Mouse (Mus musculus) heart, postnatal 14 days (tissue): ENCODE results near the gene Odaph. TPM values are rescaled to one million over a fixed set of nuclear protein-coding genes. Genes with fewer than 3 reads are reported as not detected.

Source experiments
- DNase-seq, 2 experiments: peaks; one replicate each; pipeline ENCODE4 v3.0.0; 2021 to 2022
- intact Hi-C: fragments of 180-260 bp; cut with DNase I; formaldehyde crosslinking; loops from one replicate; pipeline ENCODE4 v1.15.1; 2025
- total RNA-seq, 2 experiments: library from RNA; stranded (reverse); gene quantifications; 2 replicates each; pipeline ENCODE4 v1.2.3; 2021

Gene Odaph
- total RNA-seq, 2 experiments from 2014 or later, result not detected

- intact Hi-C loops, result no loop called here
- no peak for DNase-seq
Measured at GRCm38 (mm10) chr5:91985721-91986120, 1.6 kb upstream of the Odaph start.

GRCm38 (mm10) chr5:91987799-91988198 is 524 bp downstream of the Odaph start:
- intact Hi-C loops, result no loop called here
- DNase-seq, result no peak

GRCm38 (mm10) chr5:91989261-91989660 is 2.0 kb downstream of the Odaph start:
- intact Hi-C loops, result no loop called here
- no peak for DNase-seq

- intact Hi-C loops, result no loop called here
- DNase-seq, result no peak
Measured at GRCm38 (mm10) chr5:91991191-91991937, 4.1 kb downstream of the Odaph start.

- DNase-seq, result no peak
- intact Hi-C loops, result no loop called here
Measured at GRCm38 (mm10) chr5:91993061-91993460, 5.8 kb downstream of the Odaph start.

GRCm38 (mm10) chr5:91994546-91994945 is 7.3 kb downstream of the Odaph start:
- peak; percentile 6 to 10 for DNase-seq
- intact Hi-C loops, result no loop called here

GRCm38 (mm10) chr5:92000770-92001169 is 13.5 kb downstream of the Odaph start:
- intact Hi-C loops, result no loop called here
- DNase-seq, result peak in 1 of 2 experiments; percentile 5

- DNase-seq, result peak; percentile 7 to 31
- intact Hi-C loops, result loop anchor here (2.0 kb wide), 1 partner anchor 538 kb away; no protein-coding TSS in a partner anchor
Measured at GRCm38 (mm10) chr5:92003011-92003410, 15.7 kb downstream of the Odaph start.

GRCm38 (mm10) chr5:92009827-92010226 is 22.6 kb downstream of the Odaph start:
- intact Hi-C loops, result no loop called here
- no peak for DNase-seq

- intact Hi-C loops, result no loop called here
- no peak for DNase-seq
Measured at GRCm38 (mm10) chr5:92011756-92012155, 24.5 kb downstream of the Odaph start.

GRCm38 (mm10) chr5:92019960-92020359 is 32.7 kb downstream of the Odaph start:
- DNase-seq, result no peak
- intact Hi-C loops, result no loop called here

GRCm38 (mm10) chr5:92042377-92043348 is 55.4 kb downstream of the Odaph start:
- intact Hi-C loops, result loop anchor here (5.0 kb wide), 1 partner anchor 80 kb away; the partner anchor contains the start of gene Rchy1
- peak; percentile 91 for DNase-seq

- no peak for DNase-seq
- intact Hi-C loops, result loop anchor here (5.0 kb wide), 1 partner anchor 81 kb away; the partner anchor contains the start of gene Rchy1
Measured at GRCm38 (mm10) chr5:92043783-92044182, 56.5 kb downstream of the Odaph start, which contains the start of gene Cdkl2. Gene Cdkl2 (minus strand): TSS chr5:92043883.

Other genes starting within 250 kb of the Odaph start
- gene Rchy1, start 24.4 kb upstream of the Odaph start, total RNA-seq, result 10 to 100 TPM; 32.3 to 35.0 TPM
- 1 to 10 TPM; 3.6 to 3.8 TPM for gene Cdkl2, start 56.4 kb downstream of the Odaph start, total RNA-seq
- 10 to 100 TPM; 69.1 to 70.7 TPM for gene G3bp2, start 96.2 kb downstream of the Odaph start, total RNA-seq
- 10 to 100 TPM; 36.8 to 38.2 TPM for gene Uso1, start 150.5 kb downstream of the Odaph start, total RNA-seq
- not detected for gene U90926, start 227.9 kb downstream of the Odaph start, total RNA-seq